Mouse (Mus musculus) activated CD4-positive, CD25-positive, alpha-beta regulatory T cell (primary cell): ENCODE results near the gene Olfr312. TPM values are rescaled to one million over a fixed set of nuclear protein-coding genes. Genes with fewer than 3 reads are reported as not detected.

Experiments used
- polyA plus RNA-seq, 2 experiments: library from polyadenylated mRNA; unstranded; fragments of 100-300 nt; shearing (Covaris generic); gene quantifications; one replicate each; pipeline ENCODE4 v1.2.1; 2017

Olfr312 gene
- under 1 TPM in 1 of 2 experiments, not detected in 1; 0.29 TPM for polyA plus RNA-seq

GRCm38 (mm10) chr11:58828937-58829336 is at the start of gene Olfr312:
Olfr312 (plus strand) TSS chr11:58829237.

GRCm38 (mm10) chr11:58782480-58783089 is 46.5 kb upstream of the Olfr312 start, which contains the start of gene Olfr314:
Olfr314 (plus strand) TSS chr11:58782952.

GRCm38 (mm10) chr11:58801558-58802228 is 27.3 kb upstream of the Olfr312 start, which contains the start of gene Fam183b:
Fam183b (minus strand) TSS chr11:58801960.

GRCm38 (mm10) chr11:58814700-58815099 is 14.3 kb upstream of the Olfr312 start, which contains the start of gene Olfr313:
Olfr313 (plus strand) TSS chr11:58815000.

GRCm38 (mm10) chr11:58838951-58839350 is 9.9 kb downstream of the Olfr312 start, which contains the start of gene Olfr311:
Olfr311 (plus strand) TSS chr11:58839251.

GRCm38 (mm10) chr11:58846919-58847461 is 18.0 kb downstream of the Olfr312 start, which contains the start of gene Gm12258:
Gm12258 (plus strand) TSS chr11:58847158.

GRCm38 (mm10) chr11:58867039-58867953 is 38.3 kb downstream of the Olfr312 start, which contains the start of gene 2810021J22Rik:
2810021J22Rik (plus strand) TSS chr11:58867216.

Other genes with a start within 250 kb of the Olfr312 start
- gene Olfr324, start 234.1 kb upstream of the Olfr312 start, polyA plus RNA-seq = not detected
- not detected for gene 2210407C18Rik, start 213.2 kb upstream of the Olfr312 start, polyA plus RNA-seq
- under 1 TPM in 1 of 2 experiments, not detected in 1; 0.14 TPM for gene Olfr323, start 198.7 kb upstream of the Olfr312 start, polyA plus RNA-seq
- gene Trim58, start 188.8 kb upstream of the Olfr312 start, polyA plus RNA-seq = under 1 TPM; 0.21 to 0.43 TPM
- not detected for gene Olfr322, start 170.5 kb upstream of the Olfr312 start, polyA plus RNA-seq
- not detected for gene Olfr320, start 148.1 kb upstream of the Olfr312 start, polyA plus RNA-seq
- not detected for gene Olfr319, start 130.1 kb upstream of the Olfr312 start, polyA plus RNA-seq
- under 1 TPM; 0.05 to 0.11 TPM for gene Olfr318, start 105.2 kb upstream of the Olfr312 start, polyA plus RNA-seq
- gene Olfr317, start 90.0 kb upstream of the Olfr312 start, polyA plus RNA-seq = not detected
- gene Olfr316, start 76.5 kb upstream of the Olfr312 start, polyA plus RNA-seq = not detected
- under 1 TPM in 1 of 2 experiments, not detected in 1; 0.11 TPM for gene Olfr315, start 56.0 kb upstream of the Olfr312 start, polyA plus RNA-seq
- gene Olfr314, start 46.3 kb upstream of the Olfr312 start, polyA plus RNA-seq = under 1 TPM in 1 of 2 experiments, not detected in 1; 0.20 TPM
- not detected for gene Fam183b, start 27.3 kb upstream of the Olfr312 start, polyA plus RNA-seq
- not detected for gene Olfr313, start 14.2 kb upstream of the Olfr312 start, polyA plus RNA-seq
- gene Olfr311, start 10.0 kb downstream of the Olfr312 start, polyA plus RNA-seq = not detected
- 10 to 100 TPM in 1 of 2 experiments, 1 to 10 TPM in 1; 5.4 to 11.4 TPM for gene Gm12258, start 17.9 kb downstream of the Olfr312 start, polyA plus RNA-seq
- gene 2810021J22Rik, start 38.0 kb downstream of the Olfr312 start, polyA plus RNA-seq = 1 to 10 TPM; 5.6 to 7.0 TPM
- gene Zfp39, start 75.0 kb downstream of the Olfr312 start, polyA plus RNA-seq = 10 to 100 TPM in 1 of 2 experiments, 1 to 10 TPM in 1; 8.3 to 11.4 TPM
- gene Btnl10, start 88.7 kb downstream of the Olfr312 start, polyA plus RNA-seq = under 1 TPM; 0.14 to 0.20 TPM
- gene Rnf187, start 109.7 kb downstream of the Olfr312 start, polyA plus RNA-seq = 100 to 1,000 TPM; 243 to 248 TPM
- 10 to 100 TPM; 14.4 to 22.3 TPM for gene Hist3h2ba, start 119.7 kb downstream of the Olfr312 start, polyA plus RNA-seq
- 10 to 100 TPM in 1 of 2 experiments, 1 to 10 TPM in 1; 8.1 to 13.0 TPM for gene Hist3h2a, start 125.4 kb downstream of the Olfr312 start, polyA plus RNA-seq
- gene Trim17, start 125.4 kb downstream of the Olfr312 start, polyA plus RNA-seq = under 1 TPM; 0.06 to 0.60 TPM
- 10 to 100 TPM; 38.4 to 42.4 TPM for gene Trim11, start 148.9 kb downstream of the Olfr312 start, polyA plus RNA-seq